ENCODE assay signal across 11 mouse cellular contexts in genomic region chr13:12339446-12339845, GRCm38 (mm10). TPM values are rescaled to one million over a fixed set of nuclear protein-coding genes. Genes with fewer than 3 reads are reported as not detected.
A peak's percentile ranks its signal among the peaks of the same experiment; 100 is the strongest.
DNase-seq lines count a peak whose midpoint lies in the region; ATAC-seq and TF ChIP-seq lines count a peak whose summit lies in the region.
"Had no signal": no experiment of that assay in that cellular context is flagged by ENCODE, and none has a peak within 500 bp of the region (broad histone marks: within the 10 kb centered on the region; RNA-seq: fewer than 3 reads in every experiment).

No protein-coding gene starts in this region.

- peak; percentile 33; the same call in 1 of the 2 replicates for TF ChIP-seq EP300 in heart, adult 2 months (IDR thresholded peaks at IDR 0.05; ENCODE audit: insufficient read depth, low read depth, low read length)

- H3K4me3 ChIP-seq in hindbrain, embryonic 15.5 days, result no peak overlapping the region
- H3K4me3 ChIP-seq in hindbrain, embryonic 10.5 days, result no peak overlapping the region
- 0 out of 2 replicates have a peak overlapping the region, but pooled peaks have one; percentile 78 for H3K4me3 ChIP-seq in E14TG2a.4 (replicated peaks; ENCODE audit: low read length)
- peak overlapping the region; percentile 55 for H3K4me3 ChIP-seq in heart, adult 2 months
- H3K4me3 ChIP-seq in limb, embryonic 15.5 days, result peak overlapping the region; percentile 37; the same call in 1 of the 2 replicates

- no peaks in the 10 kb centered on the region for H3K9me3 ChIP-seq in hindbrain, embryonic 15.5 days
- no peaks in the 10 kb centered on the region for H3K9me3 ChIP-seq in hindbrain, embryonic 10.5 days
- no peaks in the 10 kb centered on the region for H3K9me3 ChIP-seq in E14TG2a.4 (ENCODE audit: low read length)
- H3K9me3 ChIP-seq in limb, embryonic 15.5 days, result no peaks in the 10 kb centered on the region
- H3K9me3 ChIP-seq: neural tube, embryonic 12.5 days had no signal

- 0 out of 2 replicates have a peak, but pooled peaks have one; percentile 41 for TF ChIP-seq POLR2A in heart, adult 2 months (IDR thresholded peaks at IDR 0.05; ENCODE audit: insufficient read depth, low read depth, low read length)

- no peak overlapping the region for H3K27ac ChIP-seq in hindbrain, embryonic 15.5 days (replicated peaks)
- H3K27ac ChIP-seq in hindbrain, embryonic 10.5 days, result no peak overlapping the region
- H3K27ac ChIP-seq in heart, adult 2 months, result peak overlapping the region; percentile 94
- H3K27ac ChIP-seq in limb, embryonic 15.5 days, result no peak overlapping the region
- H3K27ac ChIP-seq: neural tube, embryonic 12.5 days had no signal

- H3K79me2 ChIP-seq in heart, adult 2 months (replicated peaks; ENCODE audit: control insufficient read depth, insufficient read depth, low read length), result no peaks in the 10 kb centered on the region; the same call in 1 of the 2 replicates

- ATAC-seq in hindbrain, embryonic 15.5 days (ENCODE audit: low FRiP score, low read depth), result no peak
- ATAC-seq in limb, embryonic 15.5 days (ENCODE audit: insufficient number of reproducible peaks, low FRiP score, low TSS enrichment, low read depth), result no peak

- no peak overlapping the region for H3K9ac ChIP-seq in hindbrain, embryonic 15.5 days
- H3K9ac ChIP-seq in heart, adult 2 months (ENCODE audit: low read depth, low read length), result peak overlapping the region; percentile 96
- H3K9ac ChIP-seq in limb, embryonic 15.5 days, result no peak overlapping the region

- TF ChIP-seq CTCF in E14TG2a.4 (conservative IDR thresholded peaks at IDR 0.05; ENCODE audit: low read length), result no peak
- no peak for TF ChIP-seq CTCF in heart, adult 2 months (IDR thresholded peaks at IDR 0.05)

- no peaks in the 10 kb centered on the region for H3K27me3 ChIP-seq in hindbrain, embryonic 15.5 days
- peaks cover 11% of the 10 kb centered on the region for H3K27me3 ChIP-seq in hindbrain, embryonic 10.5 days (ENCODE audit: insufficient read depth, poor library complexity, severe bottlenecking)
- peaks cover 26% of the 10 kb centered on the region for H3K27me3 ChIP-seq in E14TG2a.4 (ENCODE audit: insufficient read depth, low read length)
- peaks cover 3% of the 10 kb centered on the region; the same call in 1 of the 2 replicates for H3K27me3 ChIP-seq in heart, adult 2 months (ENCODE audit: control insufficient read depth, insufficient read depth, low read length)
- no peaks in the 10 kb centered on the region for H3K27me3 ChIP-seq in limb, embryonic 15.5 days
- H3K27me3 ChIP-seq: neural tube, embryonic 12.5 days had no signal

- H3K4me1 ChIP-seq in hindbrain, embryonic 15.5 days (replicated peaks), result peaks cover 8% of the 10 kb centered on the region; the same call in 1 of the 2 replicates
- peaks cover 10% of the 10 kb centered on the region for H3K4me1 ChIP-seq in hindbrain, embryonic 10.5 days (replicated peaks)
- H3K4me1 ChIP-seq in E14TG2a.4 (replicated peaks; ENCODE audit: low read depth, low read length), result peaks cover 10% of the 10 kb centered on the region
- H3K4me1 ChIP-seq in heart, adult 2 months (ENCODE audit: control insufficient read depth, insufficient read depth, low read length), result peaks cover 2% of the 10 kb centered on the region; the same call in 1 of the 2 replicates
- H3K4me1 ChIP-seq in limb, embryonic 15.5 days, result peaks cover 10% of the 10 kb centered on the region
- H3K4me1 ChIP-seq: neural tube, embryonic 12.5 days had no signal

- peak overlapping the region; percentile 74; the same call in 1 of the 2 replicates for H3K4me2 ChIP-seq in hindbrain, embryonic 15.5 days
- H3K4me2 ChIP-seq in limb, embryonic 15.5 days, result no peak overlapping the region

- no peak for DNase-seq in hindbrain, embryonic 10.5 days (ENCODE audit: low spot score)
- peak in 1 of 2 experiments; percentile 64 for DNase-seq in heart, adult 2 months
- no peak for DNase-seq in left cerebral cortex, postnatal 36 days (ENCODE audit: low spot score in 2 of 2)
- no peak for DNase-seq in T-cell, adult 2 months (ENCODE audit: low spot score)
- DNase-seq: adrenal gland, adult 2 months; liver; right cerebral cortex, postnatal 14 days had no signal

- H3K36me3 ChIP-seq in hindbrain, embryonic 15.5 days, result no peaks in the 10 kb centered on the region
- H3K36me3 ChIP-seq in hindbrain, embryonic 10.5 days, result no peaks in the 10 kb centered on the region
- H3K36me3 ChIP-seq in E14TG2a.4 (ENCODE audit: insufficient read depth, low read length), result no peaks in the 10 kb centered on the region
- peaks cover 13% of the 10 kb centered on the region for H3K36me3 ChIP-seq in heart, adult 2 months (ENCODE audit: control insufficient read depth, insufficient read depth, low read length)
- no peaks in the 10 kb centered on the region for H3K36me3 ChIP-seq in limb, embryonic 15.5 days
- H3K36me3 ChIP-seq: neural tube, embryonic 12.5 days had no signal

- intact Hi-C loops in heart, adult 2 months (cut with DNase I), result loop anchor here (1.0 to 5.0 kb wide), 2 partner anchors 30 to 42 kb away; no protein-coding TSS in a partner anchor
- intact Hi-C loops in left cerebral cortex, postnatal 36 days (cut with DNase I), result no loop called here

RNA-seq across cellular contexts. Expression of gene Actn2, which starts 1.1 kb away (rescaled TPM):
- 3.4 and 3.8 TPM in 2 replicates for polyA plus RNA-seq in hindbrain, embryonic 15.5 days (2015; fragmentation: Nextera tagmentation; extraction: Ambion mirVana)
- 0.93 and 1.9 TPM in 2 replicates for polyA plus RNA-seq in hindbrain, embryonic 10.5 days (2016; fragmentation: Nextera tagmentation; extraction: Ambion mirVana)
- total RNA-seq in heart, adult 2 months (2021), result 1,000 to 10,000 TPM; 1,397 to 1,781 TPM
- polyA plus RNA-seq in heart, adult 2 months (2012; rRNA removed), result 1,690 and 1,900 TPM in 2 replicates
- 158 and 510 TPM in 2 replicates for polyA plus RNA-seq in limb, embryonic 15.5 days (2015; fragmentation: Nextera tagmentation; extraction: Ambion mirVana)
- 10 to 100 TPM; 15.2 to 19.4 TPM for total RNA-seq in left cerebral cortex, postnatal 36 days (2021)

RNA-seq across cellular contexts. Expression of gene Heatr1, which starts 55.4 kb away (rescaled TPM):
- polyA plus RNA-seq in hindbrain, embryonic 15.5 days (2015; fragmentation: Nextera tagmentation; extraction: Ambion mirVana), result 13.4 and 13.8 TPM in 2 replicates
- 27.8 and 35.3 TPM in 2 replicates for polyA plus RNA-seq in hindbrain, embryonic 10.5 days (2016; fragmentation: Nextera tagmentation; extraction: Ambion mirVana)
- 10 to 100 TPM; 16.1 TPM for total RNA-seq in heart, adult 2 months (2021)
- polyA plus RNA-seq in heart, adult 2 months (2012; rRNA removed), result 7.4 and 11.8 TPM in 2 replicates
- polyA plus RNA-seq in limb, embryonic 15.5 days (2015; fragmentation: Nextera tagmentation; extraction: Ambion mirVana), result 13.4 and 14.2 TPM in 2 replicates
- total RNA-seq in left cerebral cortex, postnatal 36 days (2021), result 10 to 100 TPM; 24.1 to 31.6 TPM

Comparison
In these comparisons a context has a peak if more than half of its experiments do, and no peak if none do; other contexts are left out.
1. H3K4me3 ChIP-seq: peak in E14TG2a.4 (single experiment), heart, adult 2 months (single experiment) and limb, embryonic 15.5 days (single experiment); none in hindbrain, embryonic 15.5 days (single experiment) and hindbrain, embryonic 10.5 days (single experiment).
2. RNA of gene Actn2, which starts 1.1 kb away (polyA plus RNA-seq): 1,690 to 1,900 TPM in heart, adult 2 months and 158 to 510 TPM in limb, embryonic 15.5 days; 3.4 to 3.8 TPM in hindbrain, embryonic 15.5 days and 0.93 to 1.9 TPM in hindbrain, embryonic 10.5 days; every median in the first group is over 10 times any median in the second.